Mouse (Mus musculus) layer of hippocampus, postnatal 25 days (tissue): ENCODE measurements at regions not wholly inside any gene's neighbourhood (a gene's known extent, or its start where the extent isn't known, plus 50 kb on each side); places are given as distances from the start of the nearest gene placed in this dataset.
"Not testable (repeated sequence)": the region's sequence is repeated elsewhere in the genome, so short reads cannot be mapped to it uniquely, and the experiment has no call there.

ENCODE experiments used
- DNase-seq, 2 experiments: peaks; one replicate each; pipeline ENCODE4 v3.0.0; 2022; ENCODE audit warnings: mixed read lengths in 2 of 2, low spot score in 1 of 2; ENCODE audit errors: extremely low spot score in 1 of 2

DNA sequence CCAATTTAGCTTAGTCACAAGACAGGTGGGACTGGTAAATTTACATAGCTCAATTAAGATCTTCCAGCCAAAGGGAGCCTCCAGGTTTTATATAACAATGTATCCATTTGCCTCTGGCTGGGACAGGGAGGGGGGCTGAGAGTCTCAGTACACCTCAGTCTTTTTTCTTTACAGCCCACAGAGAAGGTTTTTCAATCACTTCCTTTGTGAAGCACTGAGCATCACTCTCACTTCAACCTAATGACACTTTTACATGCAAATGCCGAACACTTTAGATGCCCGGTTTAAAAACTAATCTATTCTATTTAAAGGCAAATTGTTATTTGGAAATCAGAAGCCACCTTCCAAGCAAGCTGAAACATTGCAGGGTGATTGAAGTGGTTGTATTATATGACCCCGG, 96.8 kb upstream of the Mdm1 start:
- no peak for DNase-seq

DNA sequence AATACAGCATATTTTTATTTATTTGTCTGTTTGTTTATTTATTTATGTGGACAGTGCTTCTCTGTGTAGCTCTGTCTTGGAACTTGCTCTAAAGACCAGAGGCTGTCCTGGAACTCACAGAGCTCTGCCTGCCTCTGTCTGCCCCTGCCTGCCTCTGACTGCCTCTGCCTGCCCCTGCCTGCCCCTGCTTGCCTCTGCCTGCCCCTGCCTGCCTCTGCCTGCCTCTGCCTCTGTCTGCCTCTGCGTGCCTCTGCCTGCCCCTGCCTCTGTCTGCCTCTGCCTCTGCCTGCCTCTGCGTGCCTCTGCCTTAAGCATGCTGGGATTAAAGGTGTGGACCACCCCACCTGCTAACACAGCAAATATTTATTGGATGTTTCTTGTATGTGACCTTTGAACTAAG, 96.2 kb upstream of the Mdm1 start:
- DNase-seq: no peak

DNA sequence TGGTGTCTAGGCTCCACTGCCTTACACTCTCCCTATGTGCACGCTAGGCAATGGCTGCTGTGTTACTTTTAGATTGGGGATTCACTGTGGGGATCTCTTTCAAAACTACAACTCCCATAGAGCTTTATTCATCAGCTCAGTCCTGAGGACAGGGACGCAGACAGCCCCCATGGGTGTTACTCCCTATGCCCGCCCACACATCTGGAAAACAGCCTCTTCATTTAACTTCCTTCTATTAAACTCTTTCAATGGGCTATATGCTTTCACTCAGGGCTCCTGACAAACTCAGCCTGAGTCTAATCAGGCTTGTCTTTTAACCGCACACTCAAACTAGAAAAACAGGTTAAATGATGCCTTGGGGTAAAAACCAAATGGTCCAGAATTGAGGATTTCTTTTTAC, 95.3 kb upstream of the Mdm1 start:
- no peak for DNase-seq

DNA sequence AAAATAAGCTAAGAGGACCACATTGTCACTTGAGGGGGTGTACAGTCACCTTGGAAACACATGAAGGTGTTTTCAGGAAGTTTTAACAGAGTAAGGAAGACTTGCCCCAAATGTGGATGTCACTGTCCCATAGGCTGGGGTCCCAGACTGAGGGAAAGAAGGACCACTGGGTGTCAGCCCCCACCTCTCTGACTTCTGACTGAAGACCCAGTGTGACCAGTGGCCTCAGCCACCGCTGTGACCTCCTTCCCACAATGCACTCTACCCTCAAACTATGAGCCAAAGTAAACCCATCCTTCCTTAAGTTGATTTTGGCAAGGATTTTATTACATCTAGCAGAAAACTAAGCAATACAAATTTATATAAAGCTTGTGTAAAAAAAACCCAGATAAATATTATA, 94.8 kb upstream of the Mdm1 start:
- no peak for DNase-seq

DNA sequence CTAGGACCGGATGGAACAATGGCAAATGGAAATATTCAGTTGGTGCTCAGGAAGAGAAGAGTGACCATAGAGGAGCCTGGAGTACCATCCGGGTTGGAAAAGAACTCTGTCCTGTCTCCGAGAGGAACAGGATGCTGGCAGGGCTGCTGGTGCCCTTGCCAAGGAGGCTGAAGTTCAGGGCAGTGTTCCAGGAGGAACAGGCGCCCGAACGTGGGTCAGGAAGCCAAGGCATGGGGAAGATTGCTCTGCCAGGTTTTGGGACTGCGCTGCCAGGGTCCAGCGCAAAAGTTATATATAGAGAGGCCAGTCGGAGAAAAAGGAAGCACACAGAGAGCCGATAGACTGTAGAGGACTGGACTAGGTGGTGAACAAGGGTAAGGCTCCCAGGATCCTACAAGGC, 92.3 kb upstream of the Mdm1 start:
- DNase-seq: no peak

DNA sequence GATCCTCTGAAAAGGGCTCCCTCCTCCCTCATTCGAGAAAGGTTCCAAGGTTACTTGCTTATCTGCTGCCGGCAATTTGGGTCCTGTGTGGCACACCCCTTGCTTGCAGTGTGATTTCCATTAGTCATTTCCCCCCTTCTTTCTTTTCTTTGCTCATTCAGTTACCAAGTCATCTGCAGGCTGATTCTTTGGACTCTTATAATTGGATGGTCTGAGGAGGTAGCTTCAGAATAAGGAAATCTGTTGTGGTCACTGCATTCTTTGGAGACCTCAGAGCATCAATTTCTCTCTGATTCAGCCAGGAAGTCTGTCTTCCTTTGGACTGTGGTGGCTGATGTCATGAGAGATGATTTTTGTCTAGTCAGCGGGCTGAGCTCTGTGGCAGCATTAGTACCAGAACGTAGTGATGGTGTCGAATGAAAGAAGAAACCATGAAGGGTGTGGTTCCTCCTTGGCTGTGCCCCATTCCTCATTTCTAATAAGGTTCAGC, 91.4 kb upstream of the Mdm1 start:
- DNase-seq: no peak

DNA sequence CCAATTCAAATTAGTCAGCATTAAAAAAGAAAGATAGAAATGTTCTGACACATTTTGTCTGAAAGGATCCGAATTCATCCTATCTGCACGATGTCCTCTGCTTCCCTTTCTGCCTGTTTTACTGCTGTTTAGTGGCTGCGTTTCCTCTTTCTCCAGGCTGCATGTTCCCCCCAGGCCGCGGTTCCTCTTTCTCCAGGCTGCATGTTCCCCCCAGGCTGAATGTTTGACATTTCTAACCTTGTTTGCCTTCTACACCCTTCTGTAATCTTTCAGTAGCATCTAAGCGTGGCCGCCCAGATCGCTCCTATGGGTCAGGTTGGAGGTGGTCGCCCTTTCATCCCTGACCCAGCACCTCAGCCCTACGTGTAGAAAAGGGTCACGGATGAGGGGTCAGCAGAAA, 89.6 kb upstream of the Mdm1 start:
- no peak for DNase-seq

DNA sequence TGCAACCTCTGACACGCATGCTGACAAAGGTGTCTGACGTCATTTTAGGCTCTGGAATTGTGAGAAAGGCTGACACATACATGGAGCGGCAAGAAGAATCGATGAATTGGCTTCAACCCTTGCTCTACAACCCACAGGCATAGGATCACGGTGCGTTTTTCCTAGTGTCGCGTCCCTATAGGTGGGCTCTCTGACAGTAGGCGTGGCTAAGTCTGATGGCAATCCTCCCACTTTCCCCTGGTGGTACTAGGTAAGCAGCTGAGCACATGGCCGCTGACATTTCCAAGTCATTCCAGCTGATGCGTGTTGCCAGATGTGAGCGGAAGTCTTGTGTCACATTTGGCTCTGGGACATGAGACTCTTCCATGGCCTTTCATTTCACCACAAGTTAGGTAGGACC, 89.1 kb upstream of the Mdm1 start:
- no peak for DNase-seq

DNA sequence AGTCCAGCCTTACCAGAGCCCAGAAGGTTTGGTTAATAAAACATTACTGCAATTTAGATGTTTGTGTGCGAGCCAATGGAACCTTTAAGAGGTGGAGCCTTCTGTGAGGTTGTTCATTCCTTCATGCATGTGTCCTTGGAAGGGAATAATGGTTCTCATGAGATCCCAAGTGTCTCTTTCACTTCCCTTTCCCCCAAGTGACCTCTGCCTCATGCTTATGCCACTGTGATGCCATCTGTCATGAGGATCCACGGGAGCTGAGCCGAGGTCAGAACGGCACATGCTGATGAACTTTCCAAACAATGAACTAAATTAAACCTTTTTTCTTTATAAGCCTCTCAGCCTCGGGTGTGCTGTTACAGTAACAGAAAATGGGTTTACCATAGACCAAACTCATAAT, 88.6 kb upstream of the Mdm1 start:
- no peak for DNase-seq

DNA sequence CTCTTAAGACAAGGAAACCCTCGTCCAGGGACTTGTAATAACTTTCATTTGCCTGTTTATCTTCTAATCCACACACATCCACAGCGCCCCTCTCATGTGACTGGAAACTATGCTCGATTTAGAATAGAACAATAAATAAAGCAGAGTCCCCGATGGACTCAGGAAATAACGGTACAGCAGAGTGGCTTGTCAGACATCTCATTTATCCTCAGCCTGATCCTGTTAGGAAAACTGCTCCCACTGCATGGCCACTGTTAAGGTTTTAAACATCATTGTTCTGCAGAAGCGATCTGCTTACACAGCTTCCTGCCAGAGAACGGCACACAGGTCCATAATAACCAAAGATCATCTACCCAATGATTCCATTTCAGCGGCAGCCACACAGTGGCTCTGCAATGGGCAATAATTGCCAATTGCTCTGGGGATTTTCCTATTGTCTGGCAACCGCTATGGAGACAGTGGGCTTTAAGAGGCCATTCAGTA, 84.8 kb upstream of the Mdm1 start:
- no peak for DNase-seq

DNA sequence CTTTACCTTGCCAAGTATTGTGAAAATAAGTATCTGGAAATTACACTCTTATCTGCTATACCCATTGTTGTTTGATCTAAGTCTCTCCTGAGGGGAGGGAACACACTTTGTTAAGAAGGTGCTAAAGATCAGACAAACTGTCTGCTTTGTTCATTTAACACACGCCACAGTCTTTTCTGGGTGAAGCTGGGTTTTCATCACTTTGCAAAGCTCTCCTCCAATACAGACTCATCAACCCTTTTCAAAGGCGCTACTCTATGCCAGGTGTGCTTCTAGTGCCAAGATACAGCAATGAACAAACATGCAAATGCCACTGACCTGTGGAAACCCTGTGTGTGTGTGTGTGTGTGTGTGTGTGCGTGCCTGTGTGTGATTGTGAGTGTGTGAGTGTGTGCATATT, 84.1 kb upstream of the Mdm1 start:
- DNase-seq: no peak

DNA sequence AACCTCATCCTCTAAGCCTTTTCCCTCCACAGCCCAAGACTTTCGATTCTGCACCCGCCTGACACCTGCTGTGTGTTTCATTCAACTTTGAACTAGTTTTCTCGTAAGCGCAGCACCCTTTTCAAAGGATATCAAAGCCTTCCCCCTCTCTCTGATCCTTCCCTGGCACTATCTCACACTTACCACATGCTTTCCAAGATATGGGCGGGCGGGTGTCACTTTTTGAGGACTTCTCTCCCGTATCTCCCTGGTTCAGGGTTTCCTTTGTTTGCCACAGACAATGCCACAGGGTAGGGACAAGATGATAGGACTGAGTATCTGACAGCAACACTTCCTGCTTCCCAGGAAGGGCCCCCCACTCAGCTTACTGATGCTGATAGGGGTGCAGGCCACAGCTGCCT, 76.8 kb upstream of the Mdm1 start:
- no peak for DNase-seq

DNA sequence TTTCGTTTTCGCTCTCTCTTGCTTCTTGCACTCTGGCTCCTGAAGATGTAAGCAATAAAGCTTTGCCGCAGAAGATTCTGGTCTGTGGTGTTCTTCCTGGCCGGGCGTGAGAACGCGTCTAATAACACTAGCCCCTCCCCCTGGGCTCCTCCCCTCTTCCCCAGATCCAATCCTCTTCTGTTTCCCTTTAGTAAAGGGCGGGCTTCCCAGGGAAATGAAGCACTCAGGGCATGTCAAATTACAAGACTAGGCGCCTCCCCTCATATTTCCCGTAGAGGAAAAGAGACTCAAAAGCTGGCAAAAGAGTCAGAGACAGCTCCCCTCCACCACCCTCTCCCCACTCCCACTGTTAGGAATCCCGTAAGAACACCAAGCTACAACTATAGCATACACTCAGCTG, 65.3 kb upstream of the Mdm1 start:
- DNase-seq: not testable (repeated sequence)

DNA sequence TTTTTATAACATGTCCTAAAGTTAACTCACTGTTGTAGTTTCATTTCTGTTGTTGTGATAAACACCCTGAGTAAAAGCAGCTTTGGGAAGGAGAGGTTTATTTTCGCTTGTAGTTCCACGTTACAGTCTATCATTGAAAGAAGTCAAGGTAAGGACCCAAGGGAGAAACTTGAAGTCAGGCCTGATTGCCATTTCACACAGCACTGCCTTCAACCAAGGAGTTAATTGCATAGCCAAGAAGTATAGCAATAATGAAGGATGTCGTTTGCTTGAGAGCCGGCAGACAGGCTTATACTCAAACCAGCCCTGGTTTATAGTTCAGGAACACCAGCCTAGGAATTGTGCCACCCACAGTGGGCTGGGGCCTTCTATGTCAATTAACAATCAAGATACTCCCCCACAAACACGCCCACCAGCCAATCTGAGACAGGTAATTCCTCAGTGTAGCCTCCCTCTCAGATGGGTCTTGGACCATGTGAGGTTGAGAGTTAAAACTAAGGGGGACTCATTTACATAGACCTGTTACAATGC, 59.9 kb upstream of the Mdm1 start:
- DNase-seq: no peak

DNA sequence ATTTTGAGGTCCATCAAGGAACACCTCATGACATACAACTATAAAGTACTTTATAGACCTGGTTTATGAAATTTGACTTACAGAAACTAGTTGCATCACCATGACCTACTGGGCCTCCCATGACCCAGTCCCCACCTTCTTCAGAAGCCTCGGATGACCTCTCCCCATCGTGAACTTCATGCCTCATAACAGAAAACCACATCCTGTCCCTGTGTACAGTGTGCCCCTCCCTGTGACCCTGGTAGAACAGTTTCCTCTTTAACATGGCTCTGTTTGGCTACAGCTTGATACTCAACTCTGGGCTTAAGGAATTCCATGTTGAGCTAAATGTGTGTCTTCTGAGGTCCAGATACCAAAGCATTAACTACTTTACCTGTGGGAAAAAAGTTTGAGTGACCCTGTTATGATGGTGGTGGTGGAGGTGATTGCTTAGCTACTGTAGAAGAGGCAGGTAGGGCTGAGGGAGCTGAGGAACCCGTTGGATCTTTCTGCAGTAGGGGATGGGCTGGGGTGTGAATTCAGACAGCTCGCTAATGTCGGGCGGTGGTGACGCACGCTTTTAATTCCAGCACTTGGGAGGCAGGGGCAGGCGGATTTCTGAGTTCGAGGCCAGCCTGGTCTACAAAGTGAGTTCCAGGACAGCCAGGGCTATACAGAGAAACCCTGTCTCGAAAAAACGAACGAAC, 58.4 kb upstream of the Mdm1 start:
- no peak for DNase-seq

DNA sequence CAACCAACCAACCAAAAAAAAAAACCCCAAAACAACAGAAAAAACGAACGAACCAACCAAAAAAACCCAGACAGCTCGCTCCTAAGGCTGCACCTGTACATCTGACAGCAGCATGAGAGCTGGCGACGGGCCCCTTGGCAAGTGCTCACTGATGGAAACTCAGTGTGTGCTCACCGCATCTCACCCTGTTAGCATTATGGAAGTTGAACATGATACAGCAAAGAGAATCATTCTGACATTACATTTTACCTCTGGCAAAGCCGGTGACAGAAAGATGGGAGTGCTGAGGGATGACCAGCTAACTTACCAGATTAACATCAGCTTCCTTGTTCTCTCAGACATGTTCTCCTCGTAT, 57.9 kb upstream of the Mdm1 start:
- DNase-seq: no peak

DNA sequence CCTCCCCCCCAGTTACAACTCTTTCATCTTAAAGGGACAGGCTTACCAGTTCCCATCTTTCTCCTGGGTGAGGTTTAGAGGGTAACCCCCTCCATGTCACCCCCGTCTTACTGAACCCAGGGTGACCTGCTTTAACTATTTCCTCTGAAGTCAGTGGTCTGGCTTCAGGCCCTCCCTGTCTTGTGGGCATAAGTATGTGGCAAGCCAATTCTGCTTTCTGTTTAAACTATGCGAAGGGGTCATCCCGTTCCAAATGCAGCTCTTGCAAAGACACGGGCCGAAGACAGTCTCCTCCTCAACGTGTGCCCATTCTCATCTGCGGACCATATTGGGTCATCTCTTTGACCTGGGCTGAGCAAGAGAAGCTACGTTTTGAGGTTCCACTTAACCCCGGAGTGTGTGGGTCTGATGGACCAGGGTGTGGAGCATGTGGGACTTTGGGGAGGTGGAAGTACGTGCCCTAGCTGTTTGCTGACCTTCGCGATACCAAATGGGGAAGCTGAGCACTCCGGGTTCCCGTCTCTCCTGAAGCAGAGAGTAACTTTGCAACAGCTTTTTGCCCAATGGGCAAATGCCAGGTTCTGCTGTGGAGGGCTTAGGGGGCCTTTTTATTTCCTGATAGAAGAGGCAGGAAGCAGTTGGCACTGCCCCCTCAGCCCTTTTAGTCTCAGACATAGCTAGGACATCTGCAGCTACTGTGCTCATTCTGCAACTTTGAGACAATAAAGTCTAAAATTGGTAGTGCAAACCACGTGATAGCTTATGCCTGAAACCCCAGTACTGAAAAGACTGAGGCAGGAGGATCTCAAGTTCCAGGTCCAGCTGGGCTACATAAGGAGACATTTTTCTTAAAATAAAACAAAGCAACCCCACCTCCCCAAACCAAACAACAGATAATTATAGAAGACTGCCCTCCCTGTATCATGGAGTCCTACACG, 56.3 kb upstream of the Mdm1 start:
- no peak for DNase-seq

DNA sequence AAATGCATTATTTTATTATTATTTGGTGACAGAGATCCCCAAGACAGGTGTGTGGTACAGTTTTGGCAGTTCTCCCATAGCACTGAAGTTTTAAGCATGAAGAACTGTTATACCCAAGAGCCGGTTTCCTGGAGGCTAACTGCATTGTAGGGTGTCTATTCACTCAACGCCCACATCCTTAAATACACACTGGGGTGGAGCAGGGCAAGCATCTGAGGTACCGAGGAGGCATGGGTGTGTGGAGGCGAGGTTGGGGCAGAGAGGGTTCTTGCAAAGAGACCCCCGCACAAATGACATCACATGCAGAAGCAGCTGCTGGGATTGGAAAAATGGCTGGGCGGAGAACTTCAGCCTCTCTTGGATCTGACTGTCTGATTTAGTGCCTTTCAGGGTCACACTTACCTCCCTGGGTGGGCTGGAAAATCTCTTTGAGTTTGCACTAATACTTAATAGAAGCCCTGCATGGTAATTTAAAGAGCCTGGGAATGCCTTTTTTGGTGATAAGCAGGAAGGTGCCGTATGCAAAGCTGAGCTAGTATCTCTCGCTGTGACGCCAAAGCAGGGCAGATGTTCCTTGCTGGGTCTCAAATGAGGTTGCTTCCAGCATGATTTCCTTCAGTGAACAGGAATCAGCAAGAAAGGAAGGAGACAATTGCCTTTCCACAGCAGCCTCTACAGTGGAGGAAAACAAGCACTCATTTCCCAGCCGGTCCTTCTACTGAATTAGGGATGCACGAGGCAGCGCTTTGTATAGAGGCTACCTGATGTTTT, 53.9 kb upstream of the Mdm1 start:
- no peak for DNase-seq

DNA sequence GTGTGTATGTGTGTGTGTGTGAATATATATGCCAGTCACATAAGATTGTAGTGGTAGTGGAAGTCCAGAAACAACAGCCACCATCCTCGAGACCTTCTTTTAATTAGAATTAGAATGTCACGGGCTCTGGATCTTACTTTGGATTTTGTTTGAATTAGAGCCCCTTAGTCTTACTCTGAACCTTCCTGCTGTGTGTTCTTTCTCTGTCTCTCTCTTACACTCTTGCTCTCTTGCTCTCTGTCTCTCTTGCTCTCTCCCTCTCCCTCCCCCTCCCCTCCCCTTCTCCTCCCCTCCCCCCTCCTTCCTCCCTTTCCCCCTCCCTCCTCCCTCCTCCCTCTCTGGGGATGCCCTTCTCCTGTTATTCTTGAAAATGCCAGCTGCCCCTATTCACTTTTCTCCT, 53.1 kb upstream of the Mdm1 start:
- DNase-seq: no peak

DNA sequence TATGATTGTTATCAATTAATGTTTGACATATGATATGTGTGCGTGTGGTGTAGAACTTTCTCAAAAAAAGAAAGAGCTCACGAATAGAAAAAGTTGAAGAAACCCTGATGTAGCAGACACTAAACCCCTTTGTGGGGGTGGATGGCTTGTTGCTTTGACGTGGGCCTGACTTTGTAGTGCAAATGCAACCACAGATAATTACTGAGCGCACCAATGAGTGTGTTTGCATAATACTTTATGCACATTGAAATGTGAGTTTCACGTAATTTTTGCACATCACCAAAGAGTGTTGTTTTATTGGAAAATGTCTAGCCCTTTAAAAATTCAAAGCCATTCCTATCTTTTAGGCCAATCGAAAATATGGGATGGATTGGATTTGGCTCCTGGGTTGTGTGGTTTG, 51.7 kb upstream of the Mdm1 start:
- no peak for DNase-seq

DNA sequence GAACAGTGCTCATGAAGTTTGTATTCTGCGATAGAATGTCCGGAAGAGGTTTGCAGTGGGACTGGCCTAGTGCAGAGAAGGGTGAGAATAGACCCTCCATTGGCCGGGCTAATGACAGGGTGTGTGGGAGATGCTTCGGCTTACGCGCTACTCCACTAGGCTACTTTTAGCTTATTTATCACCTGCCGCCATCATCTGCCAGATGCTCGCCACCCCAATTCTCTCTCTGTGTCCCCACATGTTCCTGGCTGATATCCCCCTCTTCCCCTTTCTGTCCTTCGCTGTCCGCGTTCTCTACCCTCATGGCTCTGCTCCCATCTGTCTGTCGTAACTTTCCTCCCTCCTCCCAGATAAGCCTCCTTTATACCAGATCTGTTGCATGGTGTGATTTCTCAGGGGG, 50.1 kb upstream of the Mdm1 start:
- DNase-seq: no peak
